Mouse (Mus musculus) CH12.LX (cell line): ENCODE measurements around the gene Otoa. TPM values are rescaled to one million over a fixed set of nuclear protein-coding genes. Genes with fewer than 3 reads are reported as not detected.

ENCODE experiments used
- DNase-seq: peaks from one replicate; pipeline ENCODE4 v3.0.0-alpha.2; 2013; ENCODE audit errors: extremely low read depth
- H3K27ac ChIP-seq: 2 replicates; pipeline ENCODE4 v1.5.1; 2012; ENCODE audit warnings: low read depth, mild to moderate bottlenecking, control low read depth, moderate library complexity; ENCODE audit not compliant: insufficient read depth
- H3K27me3 ChIP-seq: replicated peaks from 2 replicates; pipeline ENCODE3; 2012; ENCODE audit warnings: inconsistent platforms
- H3K36me3 ChIP-seq, 2 experiments: replicated peaks in 1 of 2; 2 replicates each; pipeline versions ENCODE3 to v1.6.1; 2012; ENCODE audit warnings: inconsistent platforms in 1 of 2, low read length in 1 of 2, mild to moderate bottlenecking in 1 of 2, mixed read lengths in 1 of 2, moderate library complexity in 1 of 2; ENCODE audit not compliant: control insufficient read depth in 1 of 2, insufficient read depth in 1 of 2
- H3K4me1 ChIP-seq, 2 experiments: 2 replicates each; pipeline ENCODE4 v1.6.1; 2012; ENCODE audit warnings: inconsistent platforms in 1 of 2, moderate library complexity in 1 of 2; ENCODE audit not compliant: insufficient read depth in 2 of 2, control insufficient read depth in 1 of 2
- H3K4me2 ChIP-seq: 2 replicates; pipeline ENCODE4 v1.6.1; 2012; ENCODE audit warnings: low read depth, mild to moderate bottlenecking, control low read depth; ENCODE audit not compliant: poor library complexity, insufficient read depth, severe bottlenecking
- H3K4me3 ChIP-seq, 3 experiments: fragments of 150-350 bp in 1 of 3; sonication (generic) in 1 of 3; replicated peaks in 1 of 3; 2 replicates each; pipeline versions ENCODE3 to v1.5.1; 2011 to 2012; ENCODE audit warnings: low read depth in 2 of 3, low read length in 2 of 3, mild to moderate bottlenecking in 2 of 3, moderate library complexity in 2 of 3, control low read depth in 1 of 3, improper control_type of control experiment in 1 of 3, inconsistent platforms in 1 of 3, mixed read lengths in 1 of 3; ENCODE audit not compliant: poor library complexity in 1 of 3
- H3K79me2 ChIP-seq: replicated peaks from 2 replicates; pipeline ENCODE4 v1.6.1; 2012; ENCODE audit warnings: mild to moderate bottlenecking, moderate library complexity; ENCODE audit not compliant: control insufficient read depth, poor library complexity, insufficient read depth, severe bottlenecking; ENCODE audit errors: extremely low read depth
- H3K9ac ChIP-seq: 2 replicates; pipeline ENCODE4 v1.6.1; 2012; ENCODE audit warnings: low read depth, mild to moderate bottlenecking, control low read depth, moderate library complexity; ENCODE audit not compliant: insufficient read depth
- H3K9me3 ChIP-seq: replicated peaks from 2 replicates; pipeline ENCODE3; 2012; ENCODE audit warnings: low read length, inconsistent platforms, mixed read lengths
- BHLHE40 ChIP-seq: IDR thresholded peaks from 2 replicates; pipeline ENCODE4 v1.6.1; 2011; ENCODE audit warnings: mild to moderate bottlenecking, low read depth, low read length, improper control_type of control experiment
- CHD1 ChIP-seq: IDR thresholded peaks from 2 replicates; pipeline ENCODE4 v1.6.1; 2012; ENCODE audit warnings: low read depth, low read length, improper control_type of control experiment, inconsistent platforms
- CTCF ChIP-seq, 2 experiments: IDR thresholded peaks in 1 of 2; conservative IDR thresholded peaks in 1 of 2; 2 replicates each; pipeline ENCODE4 v1.5.1; 2011 to 2012; ENCODE audit warnings: low read depth in 2 of 2, low read length in 2 of 2, improper control_type of control experiment in 1 of 2, inconsistent platforms in 1 of 2, mild to moderate bottlenecking in 1 of 2, moderate library complexity in 1 of 2
- E2F4 ChIP-seq: IDR thresholded peaks from 2 replicates; pipeline ENCODE4 v1.6.1; 2011; ENCODE audit warnings: low read depth, low read length, improper control_type of control experiment; ENCODE audit not compliant: insufficient replicate concordance
- EP300 ChIP-seq: IDR thresholded peaks from 2 replicates; pipeline ENCODE4 v1.6.1; 2011; ENCODE audit warnings: low read length, improper control_type of control experiment
- ETS1 ChIP-seq: conservative IDR thresholded peaks from 2 replicates; pipeline ENCODE4 v1.6.1; 2012; ENCODE audit warnings: low read depth, mild to moderate bottlenecking, inconsistent platforms, low read length, improper control_type of control experiment, moderate library complexity
- GABPA ChIP-seq: IDR thresholded peaks from 2 replicates; pipeline ENCODE4 v1.6.1; 2012; ENCODE audit warnings: low read depth, low read length, improper control_type of control experiment, inconsistent platforms; ENCODE audit not compliant: insufficient replicate concordance
- HCFC1 ChIP-seq: IDR thresholded peaks from 2 replicates; pipeline ENCODE4 v1.6.1; 2012; ENCODE audit warnings: low read depth, mild to moderate bottlenecking, inconsistent platforms, low read length, improper control_type of control experiment
- MAFK ChIP-seq: IDR thresholded peaks from 2 replicates; pipeline ENCODE4 v1.6.1; 2011; ENCODE audit warnings: low read length, improper control_type of control experiment; ENCODE audit not compliant: insufficient replicate concordance
- MYC ChIP-seq: IDR thresholded peaks from 2 replicates; pipeline ENCODE4 v1.6.1; 2011; ENCODE audit warnings: low read depth, mild to moderate bottlenecking, improper control_type of control experiment, low read length
- PAX5 ChIP-seq: IDR thresholded peaks from 2 replicates; pipeline ENCODE4 v1.6.1; 2012; ENCODE audit warnings: low read length, inconsistent platforms, mixed read lengths
- POLR2AphosphoS2 ChIP-seq: IDR thresholded peaks from 2 replicates; pipeline ENCODE4 v1.6.1; 2011; ENCODE audit warnings: low read depth, low read length, improper control_type of control experiment
- RCOR1 ChIP-seq: conservative IDR thresholded peaks from 2 replicates; pipeline ENCODE4 v1.6.1; 2012; ENCODE audit warnings: low read depth, mild to moderate bottlenecking, inconsistent platforms, low read length, improper control_type of control experiment
- TBP ChIP-seq: conservative IDR thresholded peaks from 2 replicates; pipeline ENCODE4 v1.6.1; 2011; ENCODE audit warnings: low read depth, low read length, improper control_type of control experiment
- USF1 ChIP-seq: IDR thresholded peaks from 2 replicates; pipeline ENCODE4 v1.6.1; 2014; ENCODE audit warnings: low read depth, mild to moderate bottlenecking, inconsistent platforms, low read length, improper control_type of control experiment
- ZKSCAN1 ChIP-seq: IDR thresholded peaks from 2 replicates; pipeline ENCODE4 v1.6.1; 2012; ENCODE audit warnings: low read depth, inconsistent platforms, low read length, improper control_type of control experiment, borderline replicate concordance
- ZMIZ1 ChIP-seq: IDR thresholded peaks from 2 replicates; pipeline ENCODE4 v1.6.1; 2012; ENCODE audit warnings: low read depth, mild to moderate bottlenecking, inconsistent platforms, low read length, improper control_type of control experiment
- ZNF384 ChIP-seq: IDR thresholded peaks from 2 replicates; pipeline ENCODE4 v1.6.1; 2012; ENCODE audit warnings: low read depth, low read length, improper control_type of control experiment, inconsistent platforms
- dilution Hi-C: fragments of 300-500 bp; cut with MboI; formaldehyde crosslinking; loops from 2 replicates; pipeline ENCODE4 v1.14.3; 2020; ENCODE audit warnings: low sequenced_read_pairs; ENCODE audit not compliant: extremely low pct_unique_long_range_greater_than_20kb, extremely low pct_ligation_motif_present
- in situ Hi-C: fragments of 300-500 bp; cut with MboI; formaldehyde crosslinking; loops from 3 replicates; pipeline ENCODE4 v1.14.3; 2019; ENCODE audit warnings: low sequenced_read_pairs, low pct_ligation_motif_present, low pct_unique_long_range_greater_than_20kb, mixed read lengths
- polyA plus RNA-seq: library from polyadenylated mRNA; unstranded; fragments of >175 nt; gene quantifications from 2 replicates; pipeline ENCODE4 v1.2.1, GENCODE M21; 2012; ENCODE audit warnings: low read depth; ENCODE audit not compliant: insufficient read length
- total RNA-seq, 2 experiments: library from RNA; depleted of rRNA; stranded (reverse); fragments of 300-350 nt in 1 of 2; fragments of >200 nt in 1 of 2; gene quantifications; 2 replicates each; pipeline ENCODE4 v1.2.3; 2012 to 2014

Gene Otoa
- total and polyA plus RNA-seq, 3 experiments = 0.08 TPM; not detected in 2

DNA sequence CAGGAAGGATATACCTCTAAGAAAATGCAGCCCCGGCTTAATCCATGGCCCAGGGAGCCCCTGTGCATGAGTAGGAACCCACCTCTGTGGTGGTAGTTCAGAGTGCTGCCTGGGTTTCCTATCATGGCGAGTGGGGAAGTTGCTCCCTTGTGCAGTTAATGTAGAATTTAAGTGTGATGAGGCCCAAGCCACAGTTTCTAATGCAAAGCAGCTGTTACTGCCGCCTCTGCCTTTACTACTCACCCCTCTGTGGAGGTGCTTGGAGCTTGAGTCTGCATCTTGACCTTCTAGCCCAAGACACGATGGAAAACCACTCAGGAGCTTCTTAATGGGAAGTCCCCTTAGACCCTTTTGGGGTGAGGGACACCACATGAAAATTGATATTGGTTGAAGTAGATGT is 10.2 kb upstream of the Otoa start:
- peaks cover 23 to 72% of the 10 kb centered on the region in 2 experiments for H3K36me3 ChIP-seq
- no peak for TF ChIP-seq GABPA
- no peak for TF ChIP-seq EP300
- TF ChIP-seq MAFK = no peak
- TF ChIP-seq BHLHE40 = no peak
- TF ChIP-seq PAX5 = no peak
- TF ChIP-seq HCFC1 = no peak
- TF ChIP-seq ZMIZ1 = no peak
- no peak for TF ChIP-seq POLR2AphosphoS2
- no peak for TF ChIP-seq ZKSCAN1
- TF ChIP-seq CHD1 = no peak
- no peak for TF ChIP-seq CTCF (conservative IDR thresholded peaks at IDR 0.05 in 1 of 2, IDR thresholded peaks at IDR 0.05 in 1 of 2; ENCODE audit: low read depth in 2 of 2, low read length in 2 of 2)
- TF ChIP-seq E2F4 = no peak
- TF ChIP-seq ZNF384 = no peak
- no peak for TF ChIP-seq USF1
- TF ChIP-seq ETS1 = no peak
- no peak for TF ChIP-seq RCOR1
- TF ChIP-seq MYC = no peak
- no peaks in the 10 kb centered on the region for H3K27me3 ChIP-seq
- no peak overlapping the region for H3K4me3 ChIP-seq
- peak; percentile 21 for DNase-seq
- no peaks in the 10 kb centered on the region for H3K9me3 ChIP-seq
- H3K9ac ChIP-seq = no peak overlapping the region
- dilution Hi-C loops = no loop called here
- no peak overlapping the region for H3K4me2 ChIP-seq
- no peaks in the 10 kb centered on the region for H3K79me2 ChIP-seq
- H3K27ac ChIP-seq = no peak overlapping the region
- in situ Hi-C loops = no loop called here
- peaks cover 8 to 30% of the 10 kb centered on the region in 2 experiments for H3K4me1 ChIP-seq

DNA sequence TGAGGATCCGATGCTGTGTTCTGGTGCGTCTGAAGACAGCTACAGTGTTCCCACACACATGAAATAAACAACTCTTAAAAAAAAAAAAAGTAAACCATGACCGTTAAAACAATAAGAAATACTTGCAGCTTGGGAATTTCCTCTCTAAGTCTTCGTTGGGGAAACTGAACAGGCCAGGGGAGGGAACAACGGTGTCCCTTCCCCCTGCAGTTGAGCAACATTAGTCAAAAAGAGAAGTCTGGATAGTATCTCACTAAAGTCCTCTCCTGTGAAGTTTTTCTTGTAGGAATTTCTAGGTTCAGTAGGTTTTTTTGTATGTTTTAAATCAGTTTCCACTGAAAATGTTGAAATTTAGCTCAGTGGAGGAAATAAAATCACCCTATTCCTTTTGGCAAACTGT is 8.9 kb upstream of the Otoa start:
- Histone ChIP-seq H3K79me2 (no peaks in the 10 kb centered on the region), H3K9ac (no peak overlapping the region), H3K9me3 (no peaks in the 10 kb centered on the region), H3K27ac (no peak overlapping the region), H3K27me3 (no peaks in the 10 kb centered on the region), H3K36me3 (peaks cover 30 to 72% of the 10 kb centered on the region in 2 experiments), H3K4me3 (no peak overlapping the region), H3K4me1 (peaks cover 8 to 30% of the 10 kb centered on the region in 2 experiments), H3K4me2 (no peak overlapping the region)
- in situ Hi-C loops (no loop called here), dilution Hi-C loops (no loop called here)
- TF ChIP-seq ZNF384 = no peak
- TF ChIP-seq ZMIZ1 = no peak
- TF ChIP-seq TBP = no peak
- DNase-seq = no peak
